In the genomic region with DNA sequence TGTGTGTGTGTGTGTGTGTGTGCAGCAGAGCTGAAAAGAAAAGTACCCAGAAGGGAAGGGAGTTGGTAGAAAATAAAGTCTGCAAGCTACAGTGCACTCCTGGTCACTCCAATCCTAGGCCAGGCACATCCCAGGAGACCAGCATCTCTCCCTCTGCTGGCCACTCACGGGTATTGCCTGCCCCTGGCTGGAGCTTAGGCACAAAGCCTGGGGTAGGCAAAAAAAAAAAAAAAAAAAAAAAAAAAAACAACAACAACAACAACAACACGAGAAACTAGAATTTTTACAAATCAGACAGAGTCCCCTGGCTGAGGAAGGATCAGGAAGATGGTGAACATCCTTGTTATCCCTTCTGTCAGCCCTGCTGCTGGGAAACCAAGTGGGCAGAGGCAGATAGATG, we compare ENCODE assay signal across 9 mouse cellular contexts. TPM values are rescaled to one million over a fixed set of nuclear protein-coding genes. Genes with fewer than 3 reads are reported as not detected.
DNase-seq lines count a peak whose midpoint lies in the region; ATAC-seq and TF ChIP-seq lines count a peak whose summit lies in the region.
"Had no signal": no experiment of that assay in that cellular context is flagged by ENCODE, and none has a peak within 500 bp of the region (broad histone marks: within the 10 kb centered on the region; RNA-seq: fewer than 3 reads in every experiment).

No protein-coding gene starts in this region.

- H3K9me3 ChIP-seq in midbrain, embryonic 11.5 days (ENCODE audit: control insufficient read depth, low read length), result no peaks in the 10 kb centered on the region
- no peaks in the 10 kb centered on the region for H3K9me3 ChIP-seq in midbrain, embryonic 15.5 days
- H3K9me3 ChIP-seq in lung, postnatal 0 days (ENCODE audit: low read length), result no peaks in the 10 kb centered on the region
- H3K9me3 ChIP-seq: heart, embryonic 15.5 days had no signal

- 23% methylated on average over 2 of the region's 2 CpGs for WGBS in midbrain, embryonic 11.5 days
- WGBS in midbrain, embryonic 15.5 days, result 12% methylated on average over 2 of the region's 2 CpGs
- 20% methylated on average over 2 of the region's 2 CpGs for WGBS in lung, postnatal 0 days

- H3K4me2 ChIP-seq in midbrain, embryonic 11.5 days, result no peak overlapping the region
- no peak overlapping the region for H3K4me2 ChIP-seq in midbrain, embryonic 15.5 days
- no peak overlapping the region for H3K4me2 ChIP-seq in lung, postnatal 0 days (replicated peaks; ENCODE audit: low read depth, low read length)
- H3K4me2 ChIP-seq: heart, embryonic 15.5 days had no signal

- H3K36me3 ChIP-seq in midbrain, embryonic 11.5 days (ENCODE audit: control insufficient read depth, insufficient read depth, low read length), result no peaks in the 10 kb centered on the region
- no peaks in the 10 kb centered on the region for H3K36me3 ChIP-seq in midbrain, embryonic 15.5 days (replicated peaks)
- no peaks in the 10 kb centered on the region for H3K36me3 ChIP-seq in lung, postnatal 0 days (ENCODE audit: insufficient read depth, low read length)
- H3K36me3 ChIP-seq: heart, embryonic 15.5 days had no signal

- H3K27ac ChIP-seq in midbrain, embryonic 11.5 days (ENCODE audit: low read depth, low read length), result no peak overlapping the region
- no peak overlapping the region for H3K27ac ChIP-seq in midbrain, embryonic 15.5 days
- 0 out of 2 replicates have a peak overlapping the region, but pooled peaks have one; percentile 36 for H3K27ac ChIP-seq in brown adipose tissue, adult 24 weeks (replicated peaks; ENCODE audit: low read depth, low read length)
- H3K27ac ChIP-seq in lung, postnatal 0 days (ENCODE audit: low read length), result peak overlapping the region; percentile 51; the same call in 1 of the 2 replicates
- H3K27ac ChIP-seq: heart, embryonic 15.5 days had no signal

- H3K4me1 ChIP-seq in midbrain, embryonic 11.5 days (ENCODE audit: control insufficient read depth, insufficient read depth, low read length), result no peaks in the 10 kb centered on the region
- H3K4me1 ChIP-seq in midbrain, embryonic 15.5 days, result no peaks in the 10 kb centered on the region
- H3K4me1 ChIP-seq in brown adipose tissue, adult 24 weeks (ENCODE audit: control insufficient read depth, insufficient read depth, insufficient read length, low read length), result peaks cover 13% of the 10 kb centered on the region
- H3K4me1 ChIP-seq in lung, postnatal 0 days (ENCODE audit: insufficient read depth, low read depth, low read length), result no peaks in the 10 kb centered on the region
- H3K4me1 ChIP-seq: heart, embryonic 15.5 days had no signal

- no peak overlapping the region for H3K9ac ChIP-seq in midbrain, embryonic 11.5 days (ENCODE audit: low read length)
- no peak overlapping the region for H3K9ac ChIP-seq in midbrain, embryonic 15.5 days
- H3K9ac ChIP-seq in lung, postnatal 0 days (replicated peaks; ENCODE audit: low read depth), result no peak overlapping the region
- H3K9ac ChIP-seq: heart, embryonic 15.5 days had no signal

- peak; percentile 78 for TF ChIP-seq CTCF in lung, postnatal 0 days (IDR thresholded peaks at IDR 0.05)

- peak; percentile 56 to 79 for DNase-seq in adrenal gland, adult (ENCODE audit: inconsistent age in 2 of 2, low spot score in 1 of 2)
- no peak for DNase-seq in adrenal gland, postnatal 4 days (ENCODE audit: low spot score in 2 of 2)
- DNase-seq in midbrain, embryonic 11.5 days (ENCODE audit: low spot score, missing footprints), result peak; percentile 87
- DNase-seq in kidney, adult 18-20 months, result peak; percentile 56
- peak; percentile 79 for DNase-seq in lung, postnatal 0 days (ENCODE audit: low spot score)
- DNase-seq in spleen, postnatal 10 days (ENCODE audit: low spot score in 2 of 2), result no peak

- 0 out of 2 replicates have a peak, but pooled peaks have one; percentile 42 for ATAC-seq in midbrain, embryonic 11.5 days (ENCODE audit: low FRiP score)
- ATAC-seq in midbrain, embryonic 15.5 days (replicated peaks), result no peak
- peak; percentile 57; the same call in 1 of the 2 replicates for ATAC-seq in lung, postnatal 0 days

- no peak overlapping the region for H3K4me3 ChIP-seq in midbrain, embryonic 11.5 days (ENCODE audit: low read depth, low read length)
- H3K4me3 ChIP-seq in midbrain, embryonic 15.5 days, result no peak overlapping the region
- no peak overlapping the region for H3K4me3 ChIP-seq in brown adipose tissue, adult 24 weeks (ENCODE audit: insufficient read depth, low read depth, low read length)
- no peak overlapping the region for H3K4me3 ChIP-seq in lung, postnatal 0 days (ENCODE audit: low read depth, low read length)
- H3K4me3 ChIP-seq: heart, embryonic 15.5 days had no signal

- no peaks in the 10 kb centered on the region for H3K27me3 ChIP-seq in midbrain, embryonic 11.5 days (ENCODE audit: control insufficient read depth, insufficient read depth, low read length)
- H3K27me3 ChIP-seq in midbrain, embryonic 15.5 days (replicated peaks), result no peaks in the 10 kb centered on the region
- H3K27me3 ChIP-seq in lung, postnatal 0 days (replicated peaks; ENCODE audit: insufficient read depth, low read length), result no peaks in the 10 kb centered on the region
- H3K27me3 ChIP-seq: heart, embryonic 15.5 days had no signal

- TF ChIP-seq EP300 in lung, postnatal 0 days (IDR thresholded peaks at IDR 0.05), result no peak

RNA-seq across cellular contexts. Expression of gene Mogat2, which starts 9.0 kb away (rescaled TPM):
- total RNA-seq in adrenal gland, postnatal 4 days (2021), result 1 to 10 TPM in 1 of 2 experiments, under 1 TPM in 1; 0.34 to 4.1 TPM
- polyA plus RNA-seq in midbrain, embryonic 11.5 days (2014; fragmentation: Nextera tagmentation; extraction: Ambion mirVana), result 10.1 and 13.0 TPM in 2 replicates
- 1.3 and 1.9 TPM in 2 replicates for polyA plus RNA-seq in midbrain, embryonic 15.5 days (2015; fragmentation: Nextera tagmentation; extraction: Ambion mirVana)
- polyA plus RNA-seq in brown adipose tissue, adult 24 weeks (2012; ENCODE audit: insufficient read depth, insufficient read length, missing spikeins), result 0.59 and 1.3 TPM in 2 replicates
- polyA plus RNA-seq in lung, postnatal 0 days (2015; fragmentation: Nextera tagmentation; extraction: Ambion mirVana), result 0.27 and 0.55 TPM in 2 replicates

RNA-seq across cellular contexts. Expression of gene Map6, which starts 37.8 kb away (rescaled TPM):
- 10 to 100 TPM; 15.7 to 19.9 TPM for total RNA-seq in adrenal gland, postnatal 4 days (2021)
- polyA plus RNA-seq in midbrain, embryonic 11.5 days (2014; fragmentation: Nextera tagmentation; extraction: Ambion mirVana), result 38.8 and 43.1 TPM in 2 replicates
- polyA plus RNA-seq in midbrain, embryonic 15.5 days (2015; fragmentation: Nextera tagmentation; extraction: Ambion mirVana), result 153 and 155 TPM in 2 replicates
- 9.4 and 18.8 TPM in 2 replicates for polyA plus RNA-seq in brown adipose tissue, adult 24 weeks (2012; ENCODE audit: insufficient read depth, insufficient read length, missing spikeins)
- polyA plus RNA-seq in lung, postnatal 0 days (2015; fragmentation: Nextera tagmentation; extraction: Ambion mirVana), result 29.6 and 35.9 TPM in 2 replicates

RNA-seq across cellular contexts. Expression of gene Dgat2, which starts 46.9 kb away (rescaled TPM):
- total RNA-seq in adrenal gland, postnatal 4 days (2021), result 10 to 100 TPM; 34.5 to 55.3 TPM
- 8.7 and 9.8 TPM in 2 replicates for polyA plus RNA-seq in midbrain, embryonic 11.5 days (2014; fragmentation: Nextera tagmentation; extraction: Ambion mirVana)
- polyA plus RNA-seq in midbrain, embryonic 15.5 days (2015; fragmentation: Nextera tagmentation; extraction: Ambion mirVana), result 21.4 and 22.0 TPM in 2 replicates
- polyA plus RNA-seq in brown adipose tissue, adult 24 weeks (2012; ENCODE audit: insufficient read depth, insufficient read length, missing spikeins), result 1,082 and 1,581 TPM in 2 replicates
- 14.6 and 15.3 TPM in 2 replicates for polyA plus RNA-seq in lung, postnatal 0 days (2015; fragmentation: Nextera tagmentation; extraction: Ambion mirVana)

Comparison
In these comparisons a context has a peak if more than half of its experiments do, and no peak if none do; other contexts are left out.
1. DNase-seq: peak in adrenal gland, adult (2 of 2), midbrain, embryonic 11.5 days (single experiment), kidney, adult 18-20 months (single experiment) and lung, postnatal 0 days (single experiment); none in adrenal gland, postnatal 4 days (0 of 2) and spleen, postnatal 10 days (0 of 2).
2. H3K27ac ChIP-seq: peak in brown adipose tissue, adult 24 weeks (single experiment) and lung, postnatal 0 days (single experiment); none in midbrain, embryonic 11.5 days (single experiment) and midbrain, embryonic 15.5 days (single experiment).
3. RNA of gene Dgat2, which starts 46.9 kb away (polyA plus RNA-seq): 1,082 to 1,581 TPM in brown adipose tissue, adult 24 weeks; 21.4 to 22.0 TPM in midbrain, embryonic 15.5 days, 14.6 to 15.3 TPM in lung, postnatal 0 days and 8.7 to 9.8 TPM in midbrain, embryonic 11.5 days; every median in the first group is over 10 times any median in the second.